Comparison of ENCODE assay signal across 9 mouse cellular contexts in genomic region chr1:64019127-64019635, GRCm38 (mm10).
DNase-seq lines count a peak whose midpoint lies in the region; ATAC-seq and TF ChIP-seq lines count a peak whose summit lies in the region.
"Had no signal": no experiment of that assay in that cellular context is flagged by ENCODE, and none has a peak within 500 bp of the region (broad histone marks: within the 10 kb centered on the region; RNA-seq: fewer than 3 reads in every experiment).

No protein-coding gene starts in this region.

- peaks cover 19% of the 10 kb centered on the region for H3K4me1 ChIP-seq in hindbrain, embryonic 14.5 days (replicated peaks; ENCODE audit: control insufficient read depth, insufficient read depth, low read length)
- peaks cover 10% of the 10 kb centered on the region for H3K4me1 ChIP-seq in hindbrain, embryonic 16.5 days (ENCODE audit: control insufficient read depth, insufficient read depth, low read depth, low read length)
- peaks cover 19% of the 10 kb centered on the region; the same call in 1 of the 2 replicates for H3K4me1 ChIP-seq in lung, postnatal 0 days (ENCODE audit: insufficient read depth, low read depth, low read length)
- H3K4me1 ChIP-seq in limb, embryonic 10.5 days: peaks cover 39% of the 10 kb centered on the region
- H3K4me1 ChIP-seq in small intestine, adult 2 months (ENCODE audit: control insufficient read depth, insufficient read depth, insufficient read length, low read length): no peaks in the 10 kb centered on the region; the same call in 1 of the 2 replicates

- ATAC-seq in hindbrain, embryonic 14.5 days (ENCODE audit: low FRiP score): no peak
- ATAC-seq in hindbrain, embryonic 16.5 days: no peak
- ATAC-seq in lung, postnatal 0 days: peak; percentile 31; the same call in 1 of the 2 replicates

- no peaks in the 10 kb centered on the region for H3K36me3 ChIP-seq in hindbrain, embryonic 14.5 days (replicated peaks; ENCODE audit: control insufficient read depth, insufficient read depth)
- no peaks in the 10 kb centered on the region for H3K36me3 ChIP-seq in hindbrain, embryonic 16.5 days (ENCODE audit: control insufficient read depth, insufficient read depth, low read length)
- no peaks in the 10 kb centered on the region for H3K36me3 ChIP-seq in lung, postnatal 0 days (ENCODE audit: insufficient read depth, low read length)
- H3K36me3 ChIP-seq in limb, embryonic 10.5 days: no peaks in the 10 kb centered on the region
- no peaks in the 10 kb centered on the region for H3K36me3 ChIP-seq in small intestine, adult 2 months (ENCODE audit: control insufficient read depth, insufficient read depth, low read length)

- 0 out of 2 replicates have a peak, but pooled peaks have one; percentile 6 for TF ChIP-seq EP300 in lung, postnatal 0 days (IDR thresholded peaks at IDR 0.05)

- no peaks in the 10 kb centered on the region for H3K9me3 ChIP-seq in hindbrain, embryonic 14.5 days (ENCODE audit: control insufficient read depth, low read length)
- H3K9me3 ChIP-seq in hindbrain, embryonic 16.5 days (ENCODE audit: control insufficient read depth, low read length): no peaks in the 10 kb centered on the region
- no peaks in the 10 kb centered on the region for H3K9me3 ChIP-seq in lung, postnatal 0 days (ENCODE audit: low read length)
- H3K9me3 ChIP-seq in limb, embryonic 10.5 days (replicated peaks): no peaks in the 10 kb centered on the region

- no peak for TF ChIP-seq CTCF in lung, postnatal 0 days (IDR thresholded peaks at IDR 0.05)
- no peak for TF ChIP-seq CTCF in small intestine, adult 2 months (IDR thresholded peaks at IDR 0.05; ENCODE audit: extremely low read depth, insufficient read length, insufficient replicate concordance, low read depth, low read length)

- H3K27ac ChIP-seq in hindbrain, embryonic 14.5 days: 0 out of 2 replicates have a peak overlapping the region, but pooled peaks have one; percentile 14
- no peak overlapping the region for H3K27ac ChIP-seq in hindbrain, embryonic 16.5 days (ENCODE audit: low read depth, low read length)
- peak overlapping the region; percentile 64; the same call in 1 of the 2 replicates for H3K27ac ChIP-seq in lung, postnatal 0 days (ENCODE audit: low read length)
- H3K27ac ChIP-seq in limb, embryonic 10.5 days: peak overlapping the region; percentile 51; the same call in 1 of the 2 replicates
- 0 out of 2 replicates have a peak overlapping the region, but pooled peaks have one; percentile 45 for H3K27ac ChIP-seq in small intestine, adult 2 months (ENCODE audit: insufficient read depth, low read depth, low read length)

- WGBS in hindbrain, embryonic 14.5 days: 76% methylated on average over 6 of the region's 6 CpGs
- WGBS in hindbrain, embryonic 16.5 days: 73% methylated on average over 6 of the region's 6 CpGs
- WGBS in lung, postnatal 0 days: 28% methylated on average over 6 of the region's 6 CpGs
- WGBS in limb, embryonic 10.5 days: 73% methylated on average over 6 of the region's 6 CpGs
- 73% methylated on average over 6 of the region's 6 CpGs for WGBS in small intestine, adult 2 months

- H3K4me2 ChIP-seq in hindbrain, embryonic 14.5 days (replicated peaks): no peak overlapping the region
- H3K4me2 ChIP-seq in hindbrain, embryonic 16.5 days (ENCODE audit: low read length): no peak overlapping the region
- H3K4me2 ChIP-seq in lung, postnatal 0 days (replicated peaks; ENCODE audit: low read depth, low read length): peak overlapping the region; percentile 45; the same call in 1 of the 2 replicates

- TF ChIP-seq POLR2A in small intestine, adult 2 months (IDR thresholded peaks at IDR 0.05; ENCODE audit: low read depth, low read length): no peak

- intact Hi-C loops in gastrocnemius, postnatal 14 days (cut with DNase I; ENCODE audit: low total_unique reads): no loop called here

- H3K27me3 ChIP-seq in hindbrain, embryonic 14.5 days (ENCODE audit: control insufficient read depth, insufficient read depth, low read length): no peaks in the 10 kb centered on the region
- H3K27me3 ChIP-seq in hindbrain, embryonic 16.5 days (replicated peaks; ENCODE audit: control insufficient read depth, insufficient read depth, low read length): no peaks in the 10 kb centered on the region
- no peaks in the 10 kb centered on the region for H3K27me3 ChIP-seq in lung, postnatal 0 days (replicated peaks; ENCODE audit: insufficient read depth, low read length)
- no peaks in the 10 kb centered on the region for H3K27me3 ChIP-seq in limb, embryonic 10.5 days (ENCODE audit: low read depth, poor library complexity, severe bottlenecking)
- H3K27me3 ChIP-seq in small intestine, adult 2 months (ENCODE audit: control insufficient read depth, insufficient read depth, low read length): no peaks in the 10 kb centered on the region

- DNase-seq in hindbrain, embryonic 14.5 days (ENCODE audit: low spot score): no peak
- DNase-seq in lung, postnatal 0 days (ENCODE audit: low spot score): no peak
- no peak for DNase-seq in lung, postnatal 25 days (ENCODE audit: low spot score)
- DNase-seq in limb, embryonic 10.5 days (ENCODE audit: low spot score): no peak
- no peak for DNase-seq in frontal cortex, postnatal 14 days (ENCODE audit: low spot score in 2 of 2)
- no peak for DNase-seq in gastrocnemius, postnatal 14 days
- DNase-seq: midbrain, embryonic 14.5 days had no signal

- no peak overlapping the region for H3K9ac ChIP-seq in hindbrain, embryonic 14.5 days
- no peak overlapping the region for H3K9ac ChIP-seq in hindbrain, embryonic 16.5 days (ENCODE audit: low read depth, low read length)
- no peak overlapping the region for H3K9ac ChIP-seq in lung, postnatal 0 days (replicated peaks; ENCODE audit: low read depth)

- no peak overlapping the region for H3K4me3 ChIP-seq in hindbrain, embryonic 14.5 days (replicated peaks; ENCODE audit: low read length)
- no peak overlapping the region for H3K4me3 ChIP-seq in hindbrain, embryonic 16.5 days (ENCODE audit: low read length)
- no peak overlapping the region; the same call in 1 of the 2 replicates for H3K4me3 ChIP-seq in lung, postnatal 0 days (ENCODE audit: low read depth, low read length)
- no peak overlapping the region for H3K4me3 ChIP-seq in limb, embryonic 10.5 days
- H3K4me3 ChIP-seq in small intestine, adult 2 months (ENCODE audit: low read depth, low read length): no peak overlapping the region
